Comparison of ENCODE assay signal across 14 mouse cellular contexts in genomic region chr13:100684355-100684754, GRCm38 (mm10). TPM values are rescaled to one million over a fixed set of nuclear protein-coding genes. Genes with fewer than 3 reads are reported as not detected.
DNase-seq lines count a peak whose midpoint lies in the region; ATAC-seq and TF ChIP-seq lines count a peak whose summit lies in the region.
"Had no signal": no experiment of that assay in that cellular context is flagged by ENCODE, and none has a peak within 500 bp of the region (broad histone marks: within the 10 kb centered on the region; RNA-seq: fewer than 3 reads in every experiment).

No protein-coding gene starts in this region.

- H3K4me3 ChIP-seq in lung, embryonic 14.5 days (ENCODE audit: low read depth, low read length): no peak overlapping the region
- H3K4me3 ChIP-seq in forebrain, postnatal 0 days (ENCODE audit: low read depth, low read length): no peak overlapping the region
- H3K4me3 ChIP-seq in forebrain, embryonic 15.5 days: no peak overlapping the region
- H3K4me3 ChIP-seq: hindbrain, embryonic 12.5 days; limb, embryonic 13.5 days had no signal

- no peak overlapping the region for H3K27ac ChIP-seq in lung, embryonic 14.5 days (ENCODE audit: low read depth)
- H3K27ac ChIP-seq in forebrain, postnatal 0 days (ENCODE audit: low read depth, low read length): no peak overlapping the region
- no peak overlapping the region for H3K27ac ChIP-seq in forebrain, embryonic 15.5 days (replicated peaks)
- H3K27ac ChIP-seq: hindbrain, embryonic 12.5 days; limb, embryonic 13.5 days had no signal

- TF ChIP-seq CTCF in lung, embryonic 14.5 days (IDR thresholded peaks at IDR 0.05; ENCODE audit: low read depth): peak; percentile 30
- no peak; the same call in 1 of the 2 replicates for TF ChIP-seq CTCF in forebrain, postnatal 0 days (IDR thresholded peaks at IDR 0.05; ENCODE audit: low read depth)

- H3K27me3 ChIP-seq in lung, embryonic 14.5 days (ENCODE audit: insufficient read depth, low read length): no peaks in the 10 kb centered on the region
- H3K27me3 ChIP-seq in forebrain, postnatal 0 days (ENCODE audit: insufficient read depth, low read length): no peaks in the 10 kb centered on the region
- H3K27me3 ChIP-seq in forebrain, embryonic 15.5 days: no peaks in the 10 kb centered on the region
- H3K27me3 ChIP-seq: hindbrain, embryonic 12.5 days; limb, embryonic 13.5 days had no signal

- no peaks in the 10 kb centered on the region for H3K4me1 ChIP-seq in lung, embryonic 14.5 days (ENCODE audit: insufficient read depth)
- no peaks in the 10 kb centered on the region for H3K4me1 ChIP-seq in forebrain, postnatal 0 days (ENCODE audit: insufficient read depth)
- H3K4me1 ChIP-seq in forebrain, embryonic 15.5 days: no peaks in the 10 kb centered on the region
- H3K4me1 ChIP-seq: hindbrain, embryonic 12.5 days; limb, embryonic 13.5 days had no signal

- no peaks in the 10 kb centered on the region for H3K9me3 ChIP-seq in lung, embryonic 14.5 days (ENCODE audit: low read depth, low read length)
- H3K9me3 ChIP-seq in forebrain, postnatal 0 days (ENCODE audit: low read length): no peaks in the 10 kb centered on the region
- no peaks in the 10 kb centered on the region for H3K9me3 ChIP-seq in forebrain, embryonic 15.5 days
- H3K9me3 ChIP-seq: hindbrain, embryonic 12.5 days; limb, embryonic 13.5 days had no signal

- ATAC-seq in lung, embryonic 14.5 days (ENCODE audit: insufficient read depth): no peak
- ATAC-seq in neutrophil, adult 5-6 weeks (ENCODE audit: extremely low read depth, insufficient number of reproducible peaks, low FRiP score, poor library complexity, severe bottlenecking): peak; percentile 81
- ATAC-seq in forebrain, postnatal 0 days: no peak
- ATAC-seq in forebrain, embryonic 15.5 days (replicated peaks): no peak

- H3K4me2 ChIP-seq in lung, embryonic 14.5 days: no peak overlapping the region
- no peak overlapping the region for H3K4me2 ChIP-seq in forebrain, postnatal 0 days (ENCODE audit: low read depth)
- H3K4me2 ChIP-seq in forebrain, embryonic 15.5 days (replicated peaks): no peak overlapping the region
- H3K4me2 ChIP-seq: hindbrain, embryonic 12.5 days; limb, embryonic 13.5 days; midbrain, embryonic 11.5 days had no signal

- WGBS in lung, embryonic 14.5 days: 63% methylated on average over 2 of the region's 2 CpGs
- 71% methylated on average over 2 of the region's 2 CpGs for WGBS in forebrain, postnatal 0 days
- WGBS in forebrain, embryonic 15.5 days: 75% methylated on average over 2 of the region's 2 CpGs

- no peak overlapping the region for H3K9ac ChIP-seq in lung, embryonic 14.5 days
- no peak overlapping the region for H3K9ac ChIP-seq in forebrain, postnatal 0 days
- no peak overlapping the region for H3K9ac ChIP-seq in forebrain, embryonic 15.5 days (replicated peaks)
- H3K9ac ChIP-seq: hindbrain, embryonic 12.5 days; limb, embryonic 13.5 days had no signal

- DNase-seq in lung, embryonic 14.5 days: no peak
- no peak for DNase-seq in lung, adult 18-20 months
- DNase-seq in ES-CJ7 (ENCODE audit: low read depth, low spot score): peak; percentile 59
- peak; percentile 53 for DNase-seq in c-Kit-positive CD71-positive TER-119-negative erythroid progenitor cells, embryonic 14.5 days (ENCODE audit: low read depth)
- no peak for DNase-seq in forebrain, postnatal 0 days
- DNase-seq: cerebellum, postnatal 14 days; gastrocnemius, postnatal 36 days; spleen, adult 18-20 months; thymus, postnatal 36 days had no signal

- no peaks in the 10 kb centered on the region for H3K36me3 ChIP-seq in lung, embryonic 14.5 days (ENCODE audit: insufficient read depth)
- H3K36me3 ChIP-seq in forebrain, postnatal 0 days (ENCODE audit: insufficient read depth): no peaks in the 10 kb centered on the region
- H3K36me3 ChIP-seq in forebrain, embryonic 15.5 days: no peaks in the 10 kb centered on the region
- H3K36me3 ChIP-seq: hindbrain, embryonic 12.5 days; limb, embryonic 13.5 days had no signal

RNA-seq across cellular contexts. Expression of gene Ccdc125, which starts 14.8 kb away (rescaled TPM):
- polyA plus RNA-seq in lung, embryonic 14.5 days (2014; fragmentation: Nextera tagmentation; extraction: Ambion mirVana): 9.1 and 11.1 TPM in 2 replicates
- 30.0 and 30.5 TPM in 2 replicates for total RNA-seq in neutrophil, adult 5-6 weeks (2017)
- 0.19 and 1.0 TPM in 2 replicates for total RNA-seq in forebrain, postnatal 0 days (2014; rRNA removed)
- polyA plus RNA-seq in forebrain, postnatal 0 days (2015; fragmentation: Nextera tagmentation; extraction: Ambion mirVana): 0.80 and 1.3 TPM in 2 replicates
- polyA plus RNA-seq in forebrain, embryonic 15.5 days (2015; fragmentation: Nextera tagmentation; extraction: Ambion mirVana): 1.7 and 1.8 TPM in 2 replicates

RNA-seq across cellular contexts. Expression of gene Taf9, which starts 33.0 kb away (rescaled TPM):
- polyA plus RNA-seq in lung, embryonic 14.5 days (2014; fragmentation: Nextera tagmentation; extraction: Ambion mirVana): 11.0 and 16.4 TPM in 2 replicates
- 3.5 and 8.5 TPM in 2 replicates for total RNA-seq in neutrophil, adult 5-6 weeks (2017)
- total RNA-seq in forebrain, postnatal 0 days (2014; rRNA removed): 50.1 and 50.8 TPM in 2 replicates
- 40.8 and 57.6 TPM in 2 replicates for polyA plus RNA-seq in forebrain, postnatal 0 days (2015; fragmentation: Nextera tagmentation; extraction: Ambion mirVana)
- polyA plus RNA-seq in forebrain, embryonic 15.5 days (2015; fragmentation: Nextera tagmentation; extraction: Ambion mirVana): 17.1 and 25.6 TPM in 2 replicates

RNA-seq across cellular contexts. Expression of gene Rad17, which starts 33.5 kb away (rescaled TPM):
- 22.8 and 23.9 TPM in 2 replicates for polyA plus RNA-seq in lung, embryonic 14.5 days (2014; fragmentation: Nextera tagmentation; extraction: Ambion mirVana)
- total RNA-seq in neutrophil, adult 5-6 weeks (2017): 42.8 and 48.0 TPM in 2 replicates
- total RNA-seq in forebrain, postnatal 0 days (2014; rRNA removed): 22.2 and 28.2 TPM in 2 replicates
- 11.3 and 13.3 TPM in 2 replicates for polyA plus RNA-seq in forebrain, postnatal 0 days (2015; fragmentation: Nextera tagmentation; extraction: Ambion mirVana)
- 21.6 and 23.5 TPM in 2 replicates for polyA plus RNA-seq in forebrain, embryonic 15.5 days (2015; fragmentation: Nextera tagmentation; extraction: Ambion mirVana)

RNA-seq across cellular contexts. Expression of gene Ak6, which starts 33.6 kb away (rescaled TPM):
- 300 TPM in 2 replicates for polyA plus RNA-seq in lung, embryonic 14.5 days (2014; fragmentation: Nextera tagmentation; extraction: Ambion mirVana)
- 70.1 and 94.7 TPM in 2 replicates for total RNA-seq in neutrophil, adult 5-6 weeks (2017)
- 162 and 212 TPM in 2 replicates for total RNA-seq in forebrain, postnatal 0 days (2014; rRNA removed)
- polyA plus RNA-seq in forebrain, postnatal 0 days (2015; fragmentation: Nextera tagmentation; extraction: Ambion mirVana): 401 and 512 TPM in 2 replicates
- polyA plus RNA-seq in forebrain, embryonic 15.5 days (2015; fragmentation: Nextera tagmentation; extraction: Ambion mirVana): 349 and 353 TPM in 2 replicates

RNA-seq across cellular contexts. Expression of gene Cdk7, which starts 46.4 kb away (rescaled TPM):
- polyA plus RNA-seq in lung, embryonic 14.5 days (2014; fragmentation: Nextera tagmentation; extraction: Ambion mirVana): 99.9 and 106 TPM in 2 replicates
- total RNA-seq in neutrophil, adult 5-6 weeks (2017): 31.4 and 31.7 TPM in 2 replicates
- total RNA-seq in forebrain, postnatal 0 days (2014; rRNA removed): 38.0 and 48.2 TPM in 2 replicates
- polyA plus RNA-seq in forebrain, postnatal 0 days (2015; fragmentation: Nextera tagmentation; extraction: Ambion mirVana): 36.5 and 40.9 TPM in 2 replicates
- polyA plus RNA-seq in forebrain, embryonic 15.5 days (2015; fragmentation: Nextera tagmentation; extraction: Ambion mirVana): 55.0 and 56.2 TPM in 2 replicates

Comparison
In these comparisons a context has a peak if more than half of its experiments do, and no peak if none do; other contexts are left out.
1. DNase-seq: peak in ES-CJ7 (single experiment) and c-Kit-positive CD71-positive TER-119-negative erythroid progenitor cells, embryonic 14.5 days (single experiment); none in lung, embryonic 14.5 days (single experiment), lung, adult 18-20 months (0 of 2) and forebrain, postnatal 0 days (single experiment).